ENCODE assay signal across 8 mouse cellular contexts in the genomic region with DNA sequence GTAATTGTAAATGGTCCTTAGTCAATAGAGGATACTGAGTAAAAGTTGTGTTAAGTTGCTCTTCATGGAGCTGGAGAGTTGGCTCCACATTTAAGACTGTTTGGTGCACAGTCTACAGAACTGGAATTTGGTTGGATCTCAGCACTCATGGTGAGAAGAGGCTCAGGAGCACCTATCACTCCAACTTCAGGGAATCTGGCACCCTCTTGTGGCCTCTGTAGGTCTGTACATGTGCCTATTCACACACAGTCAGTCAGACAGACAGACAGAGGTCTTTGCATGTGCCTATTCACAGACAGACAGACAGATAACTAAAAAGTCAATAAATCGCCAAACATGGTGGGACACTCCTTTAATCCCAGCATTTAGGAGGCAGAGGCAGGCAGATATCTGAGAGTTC. TPM values are rescaled to one million over a fixed set of nuclear protein-coding genes. Genes with fewer than 3 reads are reported as not detected.
DNase-seq lines count a peak whose midpoint lies in the region; ATAC-seq and TF ChIP-seq lines count a peak whose summit lies in the region.

No protein-coding gene starts in this region.

- no peak overlapping the region for H3K27ac ChIP-seq in kidney, adult 2 months (ENCODE audit: insufficient read depth, low read depth, low read length)
- no peak overlapping the region for H3K27ac ChIP-seq in kidney, embryonic 14.5 days (ENCODE audit: low read depth, low read length)

- H3K36me3 ChIP-seq in kidney, adult 2 months (ENCODE audit: control insufficient read depth, insufficient read depth, low read length): no peaks in the 10 kb centered on the region
- no peaks in the 10 kb centered on the region for H3K36me3 ChIP-seq in kidney, embryonic 14.5 days (ENCODE audit: control insufficient read depth, insufficient read depth, low read length)

- TF ChIP-seq CTCF in kidney, adult 2 months (conservative IDR thresholded peaks at IDR 0.05; ENCODE audit: insufficient read depth, insufficient read length, low read depth, low read length): peak; percentile 91

- no peaks in the 10 kb centered on the region for H3K27me3 ChIP-seq in kidney, adult 2 months (replicated peaks; ENCODE audit: control insufficient read depth, insufficient read depth, low read length)
- H3K27me3 ChIP-seq in kidney, embryonic 14.5 days (ENCODE audit: control insufficient read depth, insufficient read depth, low read length): no peaks in the 10 kb centered on the region

- H3K4me3 ChIP-seq in kidney, adult 2 months (ENCODE audit: insufficient read depth, low read depth, low read length): no peak overlapping the region
- no peak overlapping the region for H3K4me3 ChIP-seq in kidney, embryonic 14.5 days (ENCODE audit: low read length)

- intact Hi-C loops in heart, postnatal 36 days (cut with DNase I): no loop called here

- H3K4me1 ChIP-seq in kidney, adult 2 months (ENCODE audit: control insufficient read depth, insufficient read depth, low read length): no peaks in the 10 kb centered on the region
- H3K4me1 ChIP-seq in kidney, embryonic 14.5 days (ENCODE audit: control insufficient read depth, insufficient read depth, low read length): no peaks in the 10 kb centered on the region

- TF ChIP-seq POLR2A in kidney, adult 2 months (IDR thresholded peaks at IDR 0.05; ENCODE audit: low read depth, low read length): no peak

- peak; percentile 60 for DNase-seq in kidney, adult 2 months
- peak; percentile 77 for DNase-seq in R1 (ENCODE audit: low read depth, low spot score)
- peak; percentile 36 to 48 for DNase-seq in heart, postnatal 36 days
- peak; percentile 59 for DNase-seq in retina, postnatal 1 day
- no peak for DNase-seq in right cerebral cortex, adult 18-20 months
- no peak for DNase-seq in urinary bladder, postnatal 10 days (ENCODE audit: low spot score)

- H3K9me3 ChIP-seq in kidney, embryonic 14.5 days (ENCODE audit: control insufficient read depth, low read length): no peaks in the 10 kb centered on the region; the same call in 1 of the 2 replicates

- no peak for ATAC-seq in kidney, embryonic 14.5 days (ENCODE audit: low FRiP score, low TSS enrichment)
- peak; percentile 85 for ATAC-seq in CD4-positive, CD25-positive, alpha-beta regulatory T cell, adult 4 months

- H3K9ac ChIP-seq in kidney, embryonic 14.5 days (ENCODE audit: low read depth, low read length): no peak overlapping the region

- H3K4me2 ChIP-seq in kidney, embryonic 14.5 days (replicated peaks; ENCODE audit: low read depth, low read length): no peak overlapping the region

- WGBS in kidney, adult 2 months: 28% methylated on average over 1 of the region's 1 CpGs
- WGBS in kidney, embryonic 14.5 days: 29% methylated on average over 1 of the region's 1 CpGs

RNA-seq across cellular contexts. Expression of gene Apol8, which starts 6.3 kb away (rescaled TPM):
- polyA plus RNA-seq in kidney, adult 2 months (2012; rRNA removed): 0.03 and 0.06 TPM in 2 replicates
- polyA plus RNA-seq in kidney, embryonic 14.5 days (2014; fragmentation: Nextera tagmentation; extraction: Ambion mirVana): not detected in 2 replicates
- not detected for polyA plus RNA-seq in CD4-positive, CD25-positive, alpha-beta regulatory T cell, adult 4 months (2017; shearing (Covaris generic))
- not detected for total RNA-seq in heart, postnatal 36 days (2021)

RNA-seq across cellular contexts. Expression of gene Apol9b, which starts 21.6 kb away (rescaled TPM):
- polyA plus RNA-seq in kidney, adult 2 months (2012; rRNA removed): 2.1 and 2.8 TPM in 2 replicates
- polyA plus RNA-seq in kidney, embryonic 14.5 days (2014; fragmentation: Nextera tagmentation; extraction: Ambion mirVana): 0.34 TPM in 1 of 2 replicates, not detected in the other
- polyA plus RNA-seq in CD4-positive, CD25-positive, alpha-beta regulatory T cell, adult 4 months (2017; shearing (Covaris generic)): 10 to 100 TPM; 50.3 to 80.6 TPM
- total RNA-seq in heart, postnatal 36 days (2021): under 1 TPM; 0.46 to 0.61 TPM

RNA-seq across cellular contexts. Expression of gene Apol7e, which starts 51.8 kb away (rescaled TPM):
- 0.26 and 2.4 TPM in 2 replicates for polyA plus RNA-seq in kidney, adult 2 months (2012; rRNA removed)
- not detected in 2 replicates for polyA plus RNA-seq in kidney, embryonic 14.5 days (2014; fragmentation: Nextera tagmentation; extraction: Ambion mirVana)
- polyA plus RNA-seq in CD4-positive, CD25-positive, alpha-beta regulatory T cell, adult 4 months (2017; shearing (Covaris generic)): 10 to 100 TPM; 57.4 to 67.8 TPM
- not detected for total RNA-seq in heart, postnatal 36 days (2021)

Comparison
In these comparisons a context has a peak if more than half of its experiments do, and no peak if none do; other contexts are left out.
1. DNase-seq: peak in kidney, adult 2 months (single experiment), R1 (single experiment), heart, postnatal 36 days (2 of 2) and retina, postnatal 1 day (single experiment); none in right cerebral cortex, adult 18-20 months (single experiment) and urinary bladder, postnatal 10 days (single experiment).
2. RNA of gene Apol9b, which starts 21.6 kb away (polyA plus RNA-seq): 50.3 to 80.6 TPM in CD4-positive, CD25-positive, alpha-beta regulatory T cell, adult 4 months; 2.1 to 2.8 TPM in kidney, adult 2 months and 0.34 TPM in kidney, embryonic 14.5 days; every median in the first group is over 10 times any median in the second.
3. RNA of gene Apol7e, which starts 51.8 kb away (polyA plus RNA-seq): 57.4 to 67.8 TPM in CD4-positive, CD25-positive, alpha-beta regulatory T cell, adult 4 months; 0.26 to 2.4 TPM in kidney, adult 2 months and not detected in kidney, embryonic 14.5 days; every median in the first group is over 10 times any median in the second.